Mouse (Mus musculus) retina, adult 2 months (tissue): ENCODE results near the gene Tjp2.

Experiments used
- DNase-seq: peaks from one replicate; pipeline ENCODE4 v3.0.0-alpha.2; 2012; ENCODE audit warnings: low read depth, low spot score

The Tjp2 gene

DNA sequence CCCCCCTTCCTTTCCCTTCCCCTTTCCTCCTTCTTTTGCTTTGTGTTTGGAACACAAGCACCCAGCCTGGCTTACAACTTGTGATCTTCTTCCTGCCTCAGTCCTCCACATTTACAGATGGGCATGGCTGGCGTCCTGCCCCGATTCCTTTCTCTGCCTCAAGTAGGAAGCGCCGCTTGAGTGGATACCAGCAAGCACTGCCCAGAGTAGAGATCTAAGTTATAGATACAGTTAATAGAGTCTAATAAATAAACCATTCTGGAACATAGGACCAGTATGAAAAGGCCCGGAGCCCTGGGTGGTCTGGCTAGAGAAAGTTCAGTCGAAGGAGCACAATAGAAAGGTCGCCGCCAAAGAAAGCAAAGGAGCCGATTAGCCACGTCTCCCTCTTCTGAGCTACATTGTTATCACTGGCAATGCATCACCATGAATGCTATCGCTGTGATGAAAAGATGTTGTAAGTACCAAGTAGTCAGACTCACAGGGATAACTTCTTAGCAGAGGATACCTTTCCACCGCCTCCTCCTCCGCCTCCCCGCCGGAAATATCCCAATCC, 41.1 kb downstream of the Tjp2 start:
- no peak for DNase-seq

DNA sequence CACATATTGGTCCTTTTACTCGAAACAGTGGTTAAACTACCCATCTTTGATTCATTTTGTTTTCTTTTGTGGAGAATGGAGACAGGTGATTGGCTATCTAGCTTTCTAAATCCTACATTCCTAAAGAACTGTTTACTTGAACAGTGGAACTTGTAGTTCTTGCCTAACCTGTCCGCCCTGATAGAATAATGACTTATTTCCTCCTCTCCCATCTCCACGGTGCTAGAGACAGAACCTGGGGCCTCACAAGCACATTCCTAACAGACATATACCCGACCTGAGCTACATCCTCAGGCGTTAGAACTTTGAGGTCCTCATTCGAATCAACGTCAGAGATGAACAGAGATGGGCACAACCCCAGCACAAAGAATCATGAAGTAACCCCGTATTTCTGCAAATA, 44.4 kb downstream of the Tjp2 start:
- no peak for DNase-seq

DNA sequence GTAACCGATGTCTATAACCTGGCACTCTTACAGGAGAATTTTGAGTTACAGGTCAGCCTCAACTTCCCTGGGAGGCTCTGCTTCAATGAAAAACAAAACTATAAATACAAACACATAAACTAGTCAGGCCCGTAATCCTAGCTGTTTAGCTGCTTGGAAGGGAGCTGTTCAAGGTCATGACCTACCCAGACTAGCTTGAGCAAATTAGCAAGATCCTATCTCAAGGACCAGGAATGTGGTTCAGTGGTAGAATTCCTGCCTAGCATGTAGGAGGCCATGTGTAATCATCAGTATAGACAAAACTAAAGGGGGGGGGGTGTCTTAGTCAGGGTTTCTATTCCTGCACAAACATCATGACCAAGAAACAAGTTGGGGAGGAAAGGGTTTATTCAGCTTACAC, 46.7 kb downstream of the Tjp2 start:
- no peak for DNase-seq

DNA sequence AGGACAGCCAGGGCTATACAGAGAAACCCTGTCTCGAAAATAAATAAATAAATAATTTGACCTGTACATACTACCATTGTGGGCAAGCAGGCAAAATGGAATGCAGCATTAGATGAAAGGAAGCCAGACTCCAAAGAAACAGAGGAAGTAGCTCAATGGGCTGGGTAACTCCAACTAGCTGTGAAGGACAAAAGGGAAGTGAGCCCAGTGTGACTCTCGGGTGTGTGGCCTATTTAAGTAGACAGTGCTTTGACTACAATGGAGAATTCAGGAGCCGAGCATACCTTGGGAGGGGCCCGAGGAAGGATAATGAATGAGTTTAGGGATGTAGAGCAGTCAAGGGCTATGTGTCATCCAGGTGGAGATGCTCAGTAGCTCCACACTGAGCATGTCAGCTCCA, 48.1 kb downstream of the Tjp2 start:
- no peak for DNase-seq

DNA sequence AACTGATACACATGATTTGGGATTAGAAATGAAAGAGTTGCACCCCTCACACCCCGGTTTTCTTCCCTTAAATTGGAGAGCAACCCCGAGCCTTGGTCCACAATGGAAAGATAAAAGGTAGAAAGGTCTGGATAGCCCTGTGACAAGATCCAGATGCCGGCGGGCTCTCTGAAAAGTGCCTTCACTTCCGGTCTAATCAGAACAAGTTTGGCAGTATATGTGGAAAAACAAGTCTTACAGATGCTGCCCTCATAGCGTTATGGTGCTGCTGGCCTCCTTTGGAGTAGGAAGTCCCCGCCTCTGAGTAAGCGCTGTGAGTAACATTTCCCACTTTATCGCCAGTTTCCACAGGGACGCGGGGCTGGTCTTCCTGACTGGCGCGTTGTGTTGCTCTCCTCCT, 49.9 kb downstream of the Tjp2 start:
- no peak for DNase-seq

DNA sequence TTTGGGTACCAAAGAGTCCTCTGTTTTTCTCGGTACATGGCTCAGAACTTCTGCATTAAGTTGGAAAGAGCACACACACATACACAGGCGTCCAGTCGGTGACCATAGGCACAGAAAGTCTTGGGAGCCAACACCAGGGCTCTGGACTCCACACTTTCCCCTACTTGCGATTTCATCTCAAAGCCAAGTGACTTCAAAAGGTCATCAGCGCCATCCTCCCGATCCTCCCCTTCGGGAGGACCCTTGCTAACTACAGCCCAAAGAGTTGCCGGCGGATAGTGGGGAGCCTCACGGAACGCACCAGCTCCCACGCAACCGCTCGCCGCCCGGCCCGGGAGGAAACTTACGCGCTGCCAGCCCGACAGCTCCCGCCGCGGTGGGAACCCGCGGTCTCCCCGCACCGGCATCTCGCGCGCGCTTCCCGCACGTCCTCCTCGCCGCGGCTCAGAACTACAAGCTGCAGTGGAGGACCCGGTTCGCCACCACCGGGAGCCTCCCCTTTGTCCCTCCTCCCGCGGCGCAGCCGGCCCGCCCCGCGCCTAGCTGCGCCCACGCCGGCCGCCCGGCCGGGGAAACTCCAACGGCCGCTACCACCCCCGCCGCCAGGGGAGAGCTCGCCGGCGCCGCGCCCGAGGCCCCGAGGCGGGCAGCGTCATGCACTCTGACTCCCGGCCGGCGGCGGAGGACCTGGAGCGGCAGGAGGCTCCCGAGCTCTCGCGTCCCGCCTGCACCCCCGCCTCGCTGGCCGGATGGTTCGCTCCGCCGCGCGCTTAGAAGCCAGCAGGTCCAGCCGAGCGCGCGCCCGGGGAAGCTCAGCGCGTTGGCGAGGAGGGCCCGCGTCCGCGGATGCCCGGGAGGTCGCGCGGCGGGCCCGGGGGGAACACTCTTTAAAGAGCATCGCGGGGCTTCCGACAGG, 51.0 kb downstream of the Tjp2 start:
- DNase-seq, result peak; percentile 91

DNA sequence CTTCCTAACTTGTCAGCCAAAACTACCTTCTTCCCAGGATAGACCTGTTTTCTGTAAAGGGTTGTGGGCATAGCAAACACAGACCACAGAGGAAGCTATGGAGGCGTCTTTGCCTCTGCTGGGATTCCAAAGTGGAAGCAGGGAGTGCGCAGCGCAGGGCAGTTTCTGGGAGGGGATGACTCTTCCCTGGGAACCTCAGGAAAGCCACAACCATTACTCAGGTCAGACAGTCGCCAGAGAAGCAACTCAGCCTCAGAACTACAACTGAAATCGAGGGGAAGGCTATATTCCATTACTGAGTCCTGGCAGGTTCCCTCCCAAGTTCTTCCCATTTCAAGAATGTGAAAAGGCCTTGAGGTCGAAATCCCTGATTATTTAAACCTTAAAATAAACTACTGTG, 51.8 kb downstream of the Tjp2 start:
- no peak for DNase-seq

DNA sequence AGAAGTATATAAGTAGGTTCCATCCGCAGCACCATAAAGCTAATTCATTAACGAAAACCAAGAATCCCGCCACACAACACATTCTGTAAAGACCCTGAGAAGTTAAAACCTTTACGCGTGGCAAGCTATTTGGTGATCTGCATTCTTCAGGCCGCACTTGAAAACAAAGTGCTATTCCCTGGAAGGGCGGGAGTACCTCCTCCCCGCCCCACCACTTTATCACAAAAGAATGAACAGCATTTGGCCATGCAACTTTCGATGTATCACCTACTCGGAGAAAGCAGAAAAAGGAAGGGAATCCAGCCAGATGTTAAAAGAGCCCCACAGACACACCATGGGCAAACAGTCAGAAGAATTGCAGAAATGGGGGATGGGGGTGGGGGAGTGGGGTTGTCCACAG, 56.3 kb downstream of the Tjp2 start:
- DNase-seq, result no peak

DNA sequence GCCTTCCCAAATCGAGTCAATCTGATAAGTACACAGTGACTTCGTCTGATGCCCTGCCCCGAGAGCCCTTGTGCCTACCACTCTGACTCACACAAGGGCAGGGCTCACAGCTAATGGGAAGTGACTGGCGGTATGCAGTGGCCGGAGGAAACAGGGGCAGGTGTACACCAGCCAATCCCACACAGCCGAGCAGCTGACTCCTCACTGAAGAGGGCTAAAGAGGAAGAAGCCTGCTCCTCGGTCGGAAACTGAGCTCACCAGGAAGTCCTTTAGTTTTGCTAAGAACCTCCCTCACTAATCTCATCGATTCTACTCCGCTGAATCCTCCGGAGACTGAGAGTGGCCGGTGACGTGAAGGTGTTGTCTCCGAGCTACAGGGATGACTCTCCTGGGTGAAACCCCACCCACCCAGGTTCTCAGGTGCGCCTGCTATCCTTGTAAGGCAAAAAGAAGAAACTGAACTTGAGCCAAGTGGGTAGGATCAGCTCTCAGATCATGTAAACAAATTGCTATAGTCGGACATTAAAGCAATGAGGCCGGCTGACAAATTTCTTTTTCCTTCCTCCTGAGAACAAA, 58.2 kb downstream of the Tjp2 start:
- no peak for DNase-seq

DNA sequence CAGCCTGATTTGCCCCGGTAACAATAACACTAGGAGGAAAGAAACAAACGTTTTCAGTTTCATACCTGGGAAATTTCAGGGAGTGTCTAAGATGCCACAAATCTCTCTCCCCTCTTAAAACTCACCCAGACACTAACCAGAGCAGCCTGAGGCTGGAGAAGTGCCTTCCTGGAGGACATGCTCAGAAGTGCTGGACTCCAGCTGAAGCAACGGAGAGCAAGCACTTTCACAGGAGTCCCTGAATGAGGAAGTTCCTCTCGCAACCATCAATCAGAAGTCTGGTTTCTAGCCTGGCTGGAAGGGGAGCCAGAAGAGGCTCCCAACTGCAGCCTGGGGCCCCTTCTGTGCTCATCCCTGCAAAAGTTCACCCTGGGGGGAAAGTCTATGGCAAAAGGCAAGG, 60.9 kb downstream of the Tjp2 start:
- DNase-seq, result no peak

DNA sequence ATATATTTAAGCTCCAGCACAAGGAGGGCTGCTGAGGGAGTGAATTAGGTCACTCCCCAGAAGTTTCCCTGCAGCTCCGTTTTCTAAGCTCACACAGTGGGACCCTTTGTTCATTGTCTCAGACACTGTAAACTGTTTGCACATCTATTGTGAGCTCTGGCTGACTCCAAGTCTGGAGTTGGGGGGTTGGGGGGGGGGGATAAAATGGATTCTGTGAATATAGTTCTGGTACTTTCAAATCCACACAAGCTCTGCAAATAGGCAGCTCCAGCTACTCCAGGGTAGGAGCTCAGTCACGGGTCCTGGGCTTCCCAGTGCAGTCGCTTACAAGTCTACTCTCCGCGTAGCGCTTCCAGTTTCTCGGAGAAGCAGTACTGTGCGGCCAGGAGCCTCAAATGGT, 64.4 kb downstream of the Tjp2 start:
- no peak for DNase-seq

DNA sequence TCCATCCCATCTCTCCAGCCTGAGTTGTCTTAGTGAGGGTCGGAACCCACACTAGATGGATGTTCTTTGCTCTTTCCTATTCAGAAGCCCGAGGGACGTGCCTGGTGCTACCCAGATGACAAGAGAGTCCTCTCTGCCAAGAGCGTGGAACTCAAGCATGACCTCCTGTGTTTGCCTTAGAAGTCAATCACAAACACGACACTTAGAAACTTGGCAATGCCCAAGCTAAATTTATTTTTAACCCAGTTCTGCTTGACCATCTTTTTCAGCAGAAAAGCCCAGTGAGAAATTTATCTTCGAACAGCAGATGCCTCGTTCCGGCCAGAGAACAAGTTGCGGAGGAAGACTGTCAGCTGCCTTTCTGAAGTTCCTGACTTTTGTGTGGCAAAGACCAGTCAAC, 65.1 kb downstream of the Tjp2 start:
- no peak for DNase-seq

DNA sequence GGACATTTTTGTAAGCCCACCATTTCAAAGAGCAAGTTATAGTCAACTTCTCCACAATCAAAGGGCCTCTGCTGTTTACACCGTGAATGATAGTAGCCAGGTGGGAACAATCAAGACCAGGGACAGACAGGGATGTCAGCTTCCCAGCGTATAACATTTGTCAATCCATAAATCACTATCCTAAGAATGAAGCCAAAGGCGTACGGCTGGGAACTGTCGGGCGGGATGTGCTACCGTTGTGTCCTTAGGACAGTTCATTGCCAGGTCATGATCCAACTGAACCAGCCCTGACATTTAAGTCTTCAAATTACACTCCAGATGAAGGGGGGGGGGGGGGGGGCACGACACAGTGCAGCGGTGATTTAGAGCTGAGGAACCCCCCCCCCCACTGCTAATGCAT, 65.5 kb downstream of the Tjp2 start:
- DNase-seq, result no peak

DNA sequence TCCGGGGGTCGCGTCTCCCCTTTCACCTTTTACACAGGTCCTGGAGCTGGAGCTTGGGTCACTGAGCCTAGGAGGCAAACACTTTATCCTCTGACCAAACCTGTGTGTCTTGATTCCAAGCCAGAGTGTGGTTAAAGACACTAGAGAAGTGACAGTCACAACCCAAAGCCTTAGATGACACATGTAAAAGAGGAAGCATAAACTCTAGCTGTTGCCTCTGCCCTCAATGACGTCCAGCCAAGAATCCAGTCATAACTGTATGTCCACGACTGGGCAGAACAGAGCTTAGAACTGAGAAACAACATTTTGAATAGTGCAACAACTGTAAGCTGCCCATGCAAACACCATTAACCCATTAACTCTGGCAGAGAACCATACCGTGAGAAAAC, 68.8 kb downstream of the Tjp2 start:
- no peak for DNase-seq

DNA sequence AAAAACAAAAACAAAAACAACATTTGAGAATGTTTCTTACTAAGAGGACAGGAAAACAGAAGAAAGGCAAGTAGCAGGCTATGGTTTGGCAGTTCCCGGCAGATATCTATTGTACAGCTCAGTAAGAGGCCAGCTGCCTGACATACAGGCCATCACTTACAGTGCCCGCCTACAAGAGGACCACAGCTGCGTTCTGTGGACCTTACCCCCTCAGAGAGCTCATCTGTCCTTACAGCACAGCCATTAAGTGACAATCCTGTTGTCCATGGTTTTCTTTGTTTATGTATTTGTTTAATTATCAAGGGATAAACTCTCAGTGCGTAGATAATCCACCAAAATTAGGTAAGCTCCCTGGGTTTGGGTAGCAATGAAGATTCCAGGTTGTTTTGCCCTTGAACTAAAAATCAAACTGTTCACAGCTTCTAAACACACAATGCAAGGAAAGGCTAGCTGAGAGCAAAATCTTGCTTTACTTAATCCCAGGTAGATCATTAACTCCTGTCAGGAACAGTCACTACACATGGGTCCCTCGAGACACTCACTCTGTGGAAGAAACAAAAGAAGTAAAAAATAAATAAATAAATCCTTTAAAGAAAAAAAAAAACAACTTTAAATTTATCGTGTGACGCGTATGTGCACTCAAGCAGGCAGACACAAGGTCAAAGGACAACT, 69.3 kb downstream of the Tjp2 start:
- DNase-seq, result no peak

DNA sequence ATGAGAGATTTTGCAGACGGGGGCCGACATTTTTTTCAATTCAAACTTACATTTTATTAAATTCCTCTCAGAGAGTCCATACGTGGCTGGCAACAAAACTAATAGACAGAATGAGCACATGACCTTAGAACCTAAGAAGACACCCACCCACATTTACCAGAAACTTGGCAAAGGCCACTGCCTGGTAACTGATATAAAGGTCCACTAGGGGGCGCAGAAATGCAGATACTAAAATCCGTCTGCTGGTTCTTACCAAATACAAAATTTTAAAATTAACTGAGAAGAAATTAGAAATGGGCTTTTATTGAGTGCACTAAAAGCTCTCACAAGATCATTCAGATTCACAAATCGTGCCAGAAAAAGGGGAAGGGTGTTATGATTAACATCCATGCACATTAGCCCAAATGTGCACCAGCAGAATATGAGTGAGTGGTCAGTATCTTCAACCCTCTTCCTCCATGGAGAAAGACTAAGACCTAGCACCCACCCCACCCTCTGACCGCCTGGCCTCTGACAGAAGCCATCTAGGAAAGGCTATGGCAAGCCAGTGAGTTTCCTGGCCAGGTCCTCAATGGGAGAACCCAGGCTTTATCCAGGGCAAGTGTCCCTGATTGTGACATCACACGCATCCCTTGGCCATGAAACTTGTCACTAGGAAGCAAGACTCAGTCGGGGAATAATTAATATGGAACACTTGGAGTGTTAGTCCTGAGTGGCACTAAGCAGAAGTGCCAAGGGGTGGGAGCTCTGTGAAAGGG, 71.4 kb downstream of the Tjp2 start:
- DNase-seq, result no peak

DNA sequence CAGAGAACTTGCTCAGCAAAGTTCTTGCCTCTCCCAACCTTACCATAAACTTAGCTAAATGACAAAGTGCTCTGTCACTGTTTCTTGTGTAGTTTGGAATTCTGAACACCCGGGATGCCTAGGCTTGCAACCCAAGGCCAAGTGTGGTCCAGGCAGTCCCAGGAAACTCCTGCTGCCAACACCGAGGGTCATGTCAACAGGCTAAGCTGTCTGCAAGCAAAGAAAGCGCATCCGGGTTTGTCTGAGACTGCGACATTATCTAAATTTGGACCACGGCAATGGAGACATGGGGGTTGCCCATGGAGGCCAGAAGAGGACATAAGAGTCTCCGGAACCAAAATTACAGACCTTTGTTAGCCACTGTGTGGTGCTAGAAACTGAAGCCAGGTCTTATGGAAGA, 80.8 kb downstream of the Tjp2 start:
- no peak for DNase-seq

DNA sequence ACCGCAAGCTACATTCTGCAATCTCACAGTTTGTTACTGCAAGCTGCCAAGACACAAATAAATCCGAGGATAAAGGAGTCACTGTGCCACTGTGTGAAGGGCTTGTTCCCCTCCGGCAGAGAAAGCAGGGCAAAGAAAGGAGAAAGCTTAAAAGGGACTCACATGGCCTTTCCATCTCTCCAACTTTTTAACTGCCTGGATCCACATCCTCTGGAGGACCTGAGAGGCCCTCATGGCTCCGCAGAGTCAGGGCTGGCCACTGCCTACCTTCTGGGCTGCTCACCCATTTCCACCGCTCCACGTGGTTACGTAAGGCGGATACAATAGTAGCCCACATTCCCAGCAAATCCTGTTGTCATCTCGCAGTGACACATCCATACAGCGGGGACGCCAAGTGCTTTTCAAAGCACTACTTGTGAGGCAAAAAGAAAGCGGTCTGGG, 82.2 kb downstream of the Tjp2 start:
- DNase-seq, result no peak

DNA sequence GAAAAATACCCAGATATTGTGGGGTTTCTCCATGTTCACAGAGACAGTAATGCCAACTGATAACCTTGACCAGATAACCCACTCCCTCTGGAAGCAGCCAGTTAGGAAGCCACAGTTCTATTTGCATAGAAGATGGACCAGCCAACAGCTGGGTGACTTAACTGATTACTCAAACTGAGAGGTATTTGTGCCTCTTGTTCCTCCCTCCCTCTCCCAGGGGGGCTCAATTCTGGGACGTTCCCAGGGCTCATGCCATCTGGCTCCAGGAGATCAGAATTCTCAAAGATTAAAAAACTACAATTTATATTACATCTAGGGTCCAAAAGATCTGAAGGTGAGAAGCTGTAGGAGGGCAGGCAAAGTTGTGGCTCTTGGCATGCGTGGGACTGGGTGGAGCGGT, 84.5 kb downstream of the Tjp2 start:
- DNase-seq, result no peak

DNA sequence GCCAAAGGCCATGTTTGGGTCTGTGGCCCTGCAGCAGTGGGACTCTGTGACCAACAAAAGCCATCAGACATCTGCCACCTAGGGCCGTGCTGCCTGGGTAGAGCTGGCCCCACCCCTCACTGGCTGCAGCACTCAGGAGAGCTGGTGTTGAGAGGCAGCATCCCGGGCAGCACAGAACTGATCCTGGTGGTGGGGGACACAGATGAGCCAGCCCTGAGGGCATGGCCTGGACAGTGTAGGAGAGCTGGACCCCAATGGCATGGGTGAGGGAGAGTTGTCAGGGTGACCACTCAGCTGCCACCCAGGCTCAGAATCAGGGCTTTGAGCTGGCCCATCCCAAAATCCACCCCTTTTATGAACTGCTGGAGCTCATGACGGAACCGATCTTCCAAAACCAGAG, 87.4 kb downstream of the Tjp2 start:
- no peak for DNase-seq

DNA sequence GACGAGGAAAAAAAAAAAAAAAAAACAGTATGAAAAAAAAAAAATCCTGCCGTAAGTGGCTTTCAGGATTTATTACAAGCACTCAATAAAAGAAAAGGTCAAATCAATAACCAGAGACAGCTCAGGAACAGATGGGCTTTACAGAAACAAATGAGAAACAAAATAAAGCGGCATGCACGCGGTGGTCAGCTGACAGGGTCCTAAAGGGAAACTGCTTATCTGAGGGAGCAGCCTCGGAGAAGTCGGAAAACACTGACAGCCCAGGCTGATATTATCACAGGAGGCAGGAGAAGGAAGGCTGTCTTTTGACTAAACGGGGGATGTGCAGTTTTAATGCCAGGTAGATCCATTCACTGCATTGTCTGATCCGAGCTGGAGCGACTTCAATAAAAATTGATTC, 89.8 kb downstream of the Tjp2 start:
- no peak for DNase-seq
